Mouse (Mus musculus) lung, postnatal 0 days (tissue): ENCODE data around the gene Ppp2r2c. TPM values are rescaled to one million over a fixed set of nuclear protein-coding genes. Genes with fewer than 3 reads are reported as not detected.

Source experiments
- ATAC-seq: fragments of 200-750 bp; cut with Nextera tagmentation; 2 replicates; pipeline ENCODE4 v1.8.0; 2017; ENCODE audit warnings: moderate library complexity
- DNase-seq: peaks from one replicate; pipeline ENCODE4 v3.0.0-alpha.2; 2016; ENCODE audit warnings: low spot score
- H3K27ac ChIP-seq: fragments of 300-500 bp; sonication (generic); 2 replicates; pipeline ENCODE4 v1.5.1; 2014; ENCODE audit warnings: antibody characterized with exemption, mild to moderate bottlenecking, low read length, mixed read lengths
- H3K27me3 ChIP-seq: fragments of 300-500 bp; sonication (generic); replicated peaks from 2 replicates; pipeline ENCODE4 v1.6.1; 2014; ENCODE audit warnings: low read length, mixed read lengths; ENCODE audit not compliant: insufficient read depth
- H3K36me3 ChIP-seq: fragments of 300-500 bp; sonication (generic); 2 replicates; pipeline ENCODE4 v1.6.1; 2014; ENCODE audit warnings: low read length, mixed read lengths; ENCODE audit not compliant: insufficient read depth
- H3K4me1 ChIP-seq: fragments of 300-500 bp; sonication (generic); 2 replicates; pipeline ENCODE4 v1.6.1; 2014; ENCODE audit warnings: antibody characterized with exemption, low read depth, low read length, mixed read lengths; ENCODE audit not compliant: insufficient read depth
- H3K4me2 ChIP-seq: fragments of 300-500 bp; sonication (generic); replicated peaks from 2 replicates; pipeline ENCODE4 v1.6.1; 2014; ENCODE audit warnings: low read depth, mild to moderate bottlenecking, low read length, moderate library complexity, mixed read lengths
- H3K4me3 ChIP-seq: fragments of 300-500 bp; sonication (generic); 2 replicates; pipeline ENCODE4 v1.5.1; 2014; ENCODE audit warnings: low read depth, low read length
- H3K9ac ChIP-seq: fragments of 300-500 bp; sonication (generic); replicated peaks from 2 replicates; pipeline ENCODE4 v1.6.1; 2014; ENCODE audit warnings: low read depth, mild to moderate bottlenecking
- H3K9me3 ChIP-seq: fragments of 300-500 bp; sonication (generic); 2 replicates; pipeline ENCODE4 v1.6.1; 2016; ENCODE audit warnings: low read length, mixed read lengths
- CTCF ChIP-seq: IDR thresholded peaks from 2 replicates; pipeline ENCODE4 v1.5.1; 2016; ENCODE audit warnings: antibody characterized with exemption, mild to moderate bottlenecking
- EP300 ChIP-seq: IDR thresholded peaks from 2 replicates; pipeline ENCODE4 v1.6.1; 2016; ENCODE audit warnings: antibody characterized with exemption, mild to moderate bottlenecking, control low read depth
- WGBS: fragments of 180-500 bp; shearing (Covaris S2); extraction: QIAGEN DNeasy Blood & Tissue Kit; methylation state at CpG from one replicate; pipeline ENCODE4 v1.1.7; 2014; 5-methylcytosine and 5-hydroxymethylcytosine counted together
- polyA plus RNA-seq: library from polyadenylated mRNA; unstranded; fragments of >200 nt; fragmentation: Nextera tagmentation; extraction: Ambion mirVana; gene quantifications from 2 replicates; pipeline ENCODE4 v1.2.1, GENCODE M21; 2015

The Ppp2r2c gene
- polyA plus RNA-seq, 1 experiment from 2014 or later, result not detected

DNA sequence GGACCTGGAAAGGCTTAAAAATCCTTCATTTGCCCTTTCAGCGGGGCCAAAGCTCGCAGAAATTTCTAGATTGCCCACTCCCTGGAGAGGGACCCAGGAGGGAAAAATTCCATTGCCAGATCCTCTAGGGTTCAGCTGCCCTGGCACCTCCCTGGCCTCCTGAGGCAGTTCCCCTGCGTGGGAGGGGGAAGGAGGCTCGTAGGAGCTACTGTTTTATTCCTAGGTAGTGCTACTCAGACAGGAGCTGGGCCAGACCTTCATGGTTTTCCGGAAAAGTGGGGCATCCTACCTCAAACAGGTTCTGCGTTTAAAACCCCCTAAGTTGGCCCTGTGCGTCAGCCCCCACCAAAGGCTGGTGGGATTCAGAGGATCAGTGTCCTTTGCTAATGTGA is 869 bp downstream of the Ppp2r2c start:
- no peak for TF ChIP-seq EP300
- no peak for TF ChIP-seq CTCF
- H3K36me3 ChIP-seq, result no peaks in the 10 kb centered on the region
- no peak overlapping the region for H3K4me3 ChIP-seq
- no peak overlapping the region for H3K9ac ChIP-seq
- WGBS, result 5% methylated on average over 7 of the region's 7 CpGs
- ATAC-seq (no peak), DNase-seq (no peak)
- no peaks in the 10 kb centered on the region for H3K9me3 ChIP-seq
- no peak overlapping the region for H3K27ac ChIP-seq
- no peak overlapping the region for H3K4me2 ChIP-seq
- H3K4me1 ChIP-seq, result no peaks in the 10 kb centered on the region
- H3K27me3 ChIP-seq, result peaks cover 49% of the 10 kb centered on the region

DNA sequence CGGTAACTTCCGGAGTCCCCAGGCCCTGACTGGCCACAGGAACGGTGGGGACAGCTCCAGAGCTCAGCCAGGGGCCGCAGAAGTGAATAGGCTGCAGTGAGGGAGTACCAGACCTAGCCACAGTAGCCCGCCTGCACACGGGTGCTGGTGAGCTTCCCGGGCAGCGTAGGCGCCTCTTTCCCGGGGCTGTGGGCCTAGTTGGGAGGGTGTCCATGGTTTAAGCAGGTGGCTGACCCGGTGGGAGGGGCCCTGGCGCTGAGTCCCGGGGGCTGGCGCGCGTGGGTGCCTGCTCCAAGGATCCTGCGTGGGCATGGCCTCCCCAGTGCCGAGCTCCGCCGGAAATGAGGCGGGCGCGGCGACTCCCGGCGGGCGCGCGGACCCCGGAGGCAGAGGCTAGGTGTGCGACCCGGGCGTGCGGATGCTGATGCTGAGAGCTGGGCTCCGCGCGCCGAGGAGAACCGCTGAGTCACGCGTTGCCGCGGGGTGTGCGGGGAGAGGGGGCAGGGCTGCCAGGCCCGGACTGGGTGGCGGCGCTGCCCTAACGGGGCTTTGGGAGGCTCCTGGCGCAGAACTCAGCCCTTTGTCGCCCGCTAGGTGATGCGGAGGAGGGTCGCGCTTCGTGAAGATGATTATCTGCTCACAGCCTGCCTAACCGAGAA is 1.4 kb downstream of the Ppp2r2c start:
- Histone ChIP-seq H3K9me3 (no peaks in the 10 kb centered on the region), H3K4me3 (no peak overlapping the region), H3K36me3 (no peaks in the 10 kb centered on the region), H3K27ac (no peak overlapping the region), H3K4me1 (no peaks in the 10 kb centered on the region), H3K4me2 (no peak overlapping the region), H3K27me3 (peaks cover 49% of the 10 kb centered on the region), H3K9ac (no peak overlapping the region)
- TF ChIP-seq CTCF (no peak), EP300 (no peak)
- ATAC-seq (no peak), DNase-seq (no peak)
- WGBS, result under 1% methylated on average over 38 of the region's 56 CpGs

DNA sequence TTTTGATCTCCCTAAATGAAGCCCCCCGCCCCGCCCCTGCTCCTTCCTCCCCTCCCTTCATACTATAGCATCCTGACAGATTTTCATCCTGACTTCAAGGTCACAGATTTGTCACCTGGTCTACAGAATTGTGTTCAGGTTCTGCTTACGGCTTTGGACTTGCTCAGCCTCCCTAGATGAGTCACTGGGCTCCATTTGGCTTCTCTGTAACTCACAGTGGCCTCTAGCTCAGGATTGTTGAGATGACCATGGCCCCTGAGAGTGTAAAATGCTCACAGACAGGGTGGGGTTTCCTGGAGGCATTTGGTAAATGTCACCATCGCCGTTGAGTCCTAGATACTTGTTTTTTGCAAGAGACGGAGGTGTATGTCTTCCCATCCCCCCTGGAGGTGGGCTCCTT is 2.6 kb downstream of the Ppp2r2c start:
- TF ChIP-seq EP300 (no peak), CTCF (no peak)
- DNase-seq (no peak), ATAC-seq (no peak)
- H3K9ac ChIP-seq, result no peak overlapping the region
- 75% methylated on average over 6 of the region's 6 CpGs for WGBS
- H3K4me2 ChIP-seq, result no peak overlapping the region
- H3K27ac ChIP-seq, result no peak overlapping the region
- H3K36me3 ChIP-seq, result no peaks in the 10 kb centered on the region
- no peaks in the 10 kb centered on the region for H3K4me1 ChIP-seq
- peaks cover 46% of the 10 kb centered on the region for H3K27me3 ChIP-seq
- H3K4me3 ChIP-seq, result no peak overlapping the region
- no peaks in the 10 kb centered on the region for H3K9me3 ChIP-seq

DNA sequence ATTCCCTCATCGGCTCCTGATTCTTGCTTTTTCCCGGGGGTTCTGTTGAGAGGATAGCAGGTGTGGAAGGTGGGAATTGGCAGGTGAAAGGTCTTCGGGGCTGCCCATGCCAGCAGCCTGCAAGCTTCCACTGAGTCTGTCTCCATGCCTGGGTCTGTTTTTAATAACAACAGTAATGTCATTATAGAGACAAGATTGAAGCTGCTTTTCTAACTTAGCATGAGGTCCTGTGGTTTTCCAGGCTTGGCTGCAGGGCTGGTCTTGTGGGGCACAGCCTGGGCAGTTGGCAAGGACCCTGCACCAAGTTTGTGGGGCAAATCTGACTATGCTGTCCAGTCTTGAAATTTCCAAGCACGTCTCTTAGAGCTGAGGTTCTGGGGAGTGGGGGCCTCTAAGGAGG is 7.6 kb downstream of the Ppp2r2c start:
- H3K27ac ChIP-seq, result no peak overlapping the region
- H3K4me1 ChIP-seq, result no peaks in the 10 kb centered on the region
- ATAC-seq (no peak), DNase-seq (no peak)
- no peaks in the 10 kb centered on the region for H3K36me3 ChIP-seq
- no peak overlapping the region for H3K4me3 ChIP-seq
- no peak for TF ChIP-seq EP300
- no peak for TF ChIP-seq CTCF
- H3K27me3 ChIP-seq, result peaks cover 4% of the 10 kb centered on the region
- no peaks in the 10 kb centered on the region for H3K9me3 ChIP-seq
- no peak overlapping the region for H3K4me2 ChIP-seq
- 73% methylated on average over 4 of the region's 4 CpGs for WGBS
- H3K9ac ChIP-seq, result no peak overlapping the region

DNA sequence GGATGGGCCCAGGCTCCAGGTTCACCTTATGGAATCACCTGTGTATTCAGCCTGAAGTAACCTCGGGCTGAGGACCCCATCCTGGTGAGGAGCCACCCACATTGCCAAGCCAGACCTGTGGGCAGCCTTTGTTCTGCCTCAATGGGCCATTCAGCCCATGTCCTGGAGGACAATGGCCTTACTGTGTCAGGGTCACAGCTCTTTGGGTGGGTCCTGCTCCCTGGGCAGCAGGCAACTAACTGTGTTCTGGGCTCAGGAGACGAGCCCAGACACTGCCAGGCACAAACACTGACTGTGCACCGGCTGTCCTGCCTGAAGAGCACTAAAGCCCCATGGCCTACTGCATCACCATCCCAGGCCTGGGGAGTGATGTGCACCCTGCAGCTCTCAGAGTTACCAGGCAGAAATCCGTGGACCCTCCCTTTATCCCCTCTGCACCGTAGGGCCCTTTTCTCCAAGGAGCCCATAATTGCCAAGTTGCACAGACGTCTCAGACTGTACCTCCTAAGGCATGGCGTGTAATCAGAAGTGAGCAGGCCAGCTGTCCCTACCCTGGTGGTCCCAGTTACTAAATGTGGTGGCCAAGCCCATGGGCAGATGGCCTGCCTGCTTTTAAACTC is 8.6 kb downstream of the Ppp2r2c start:
- H3K9me3 ChIP-seq, result no peaks in the 10 kb centered on the region
- ATAC-seq, result no peak
- H3K4me2 ChIP-seq, result no peak overlapping the region
- H3K4me1 ChIP-seq, result no peaks in the 10 kb centered on the region
- no peak overlapping the region for H3K4me3 ChIP-seq
- H3K27me3 ChIP-seq, result no peaks in the 10 kb centered on the region
- H3K9ac ChIP-seq, result no peak overlapping the region
- TF ChIP-seq CTCF (no peak), EP300 (no peak)
- WGBS, result 52% methylated on average over 7 of the region's 7 CpGs
- no peaks in the 10 kb centered on the region for H3K36me3 ChIP-seq
- H3K27ac ChIP-seq, result no peak overlapping the region
- no peak for DNase-seq

DNA sequence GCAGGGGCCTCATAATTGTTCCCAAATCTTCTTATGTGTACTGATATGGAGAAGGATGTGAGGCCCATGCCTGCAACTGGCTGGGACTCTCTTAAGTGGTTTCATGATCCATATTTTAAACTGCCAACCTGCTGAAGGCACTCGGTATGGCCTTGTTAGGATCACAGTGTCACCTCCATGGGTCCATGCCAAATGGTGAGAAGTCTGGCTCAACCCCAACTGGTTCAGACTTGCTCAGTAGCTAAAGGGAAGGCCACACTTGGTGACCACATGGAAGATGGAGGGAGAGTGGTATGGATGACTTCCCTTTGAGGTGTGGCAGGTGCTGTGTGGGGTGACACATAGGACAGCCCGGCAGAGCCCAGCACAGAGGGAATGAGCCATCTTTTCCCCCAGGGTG is 9.3 kb downstream of the Ppp2r2c start:
- no peak for TF ChIP-seq CTCF
- no peak for TF ChIP-seq EP300
- Histone ChIP-seq H3K4me2 (no peak overlapping the region), H3K9ac (no peak overlapping the region), H3K9me3 (no peaks in the 10 kb centered on the region), H3K4me1 (no peaks in the 10 kb centered on the region), H3K4me3 (no peak overlapping the region), H3K36me3 (no peaks in the 10 kb centered on the region), H3K27ac (no peak overlapping the region), H3K27me3 (no peaks in the 10 kb centered on the region)
- no peak for ATAC-seq
- no peak for DNase-seq
- WGBS, result 57% methylated on average over 2 of the region's 2 CpGs
